Mouse (Mus musculus) cortical plate, adult 2 months (tissue): Measurements from ENCODE around the gene Mrps23. TPM values are rescaled to one million over a fixed set of nuclear protein-coding genes. Genes with fewer than 3 reads are reported as not detected.

Source experiments
- H3K27ac ChIP-seq: fragments of 200-500 bp; 2 replicates; pipeline ENCODE4 v1.5.1; 2012; ENCODE audit warnings: low read length, control low read depth, inconsistent platforms; ENCODE audit not compliant: insufficient read depth
- H3K4me1 ChIP-seq: fragments of 200-500 bp; 2 replicates; pipeline ENCODE4 v1.6.1; 2011; ENCODE audit warnings: low read length; ENCODE audit not compliant: control insufficient read depth, insufficient read depth
- H3K4me3 ChIP-seq: fragments of 200-500 bp; 2 replicates; pipeline ENCODE4 v1.5.1; 2011; ENCODE audit warnings: mild to moderate bottlenecking, low read length, control low read depth; ENCODE audit not compliant: insufficient read depth
- CTCF ChIP-seq: fragments of 200-500 bp; IDR thresholded peaks from 2 replicates; pipeline ENCODE4 v1.5.1; 2011; ENCODE audit warnings: mild to moderate bottlenecking, control low read depth, low read length; ENCODE audit not compliant: insufficient read depth; ENCODE audit errors: extremely low read depth
- POLR2A ChIP-seq: fragments of 200-500 bp; IDR thresholded peaks from 2 replicates; pipeline ENCODE4 v1.6.1; 2011; ENCODE audit warnings: mild to moderate bottlenecking, low read length, control low read depth; ENCODE audit not compliant: insufficient read depth; ENCODE audit errors: extremely low read depth
- polyA plus RNA-seq: library from polyadenylated mRNA; depleted of rRNA; stranded (reverse); fragments of >200 nt; gene quantifications from 2 replicates; pipeline ENCODE4 v1.2.3, GENCODE M21; 2012; rRNA removed

Mrps23 gene
- 68.8 and 69.7 TPM in 2 replicates for polyA plus RNA-seq

- peaks cover 4% of the 10 kb centered on the region; the same call in 1 of the 2 replicates for H3K4me1 ChIP-seq
- H3K4me3 ChIP-seq = peak within 1 kb of the TSS; percentile 70
- H3K27ac ChIP-seq = peak within 1 kb of the TSS; percentile 55
- TF ChIP-seq CTCF (peak; percentile 24; the same call in 1 of the 2 replicates), POLR2A (peak; percentile 78)
Observed at GRCm38 (mm10) chr11:88203712-88204532, at the start of gene Mrps23. Mrps23 (plus strand) TSS chr11:88204388.

GRCm38 (mm10) chr11:88154500-88154899 is 49.7 kb upstream of the Mrps23 start:
- Histone ChIP-seq H3K4me3 (no peak overlapping the region), H3K4me1 (peaks cover 5% of the 10 kb centered on the region; the same call in 1 of the 2 replicates), H3K27ac (no peak overlapping the region)
- no peak for TF ChIP-seq CTCF
- no peak for TF ChIP-seq POLR2A

- no peak for TF ChIP-seq CTCF
- TF ChIP-seq POLR2A = no peak
- H3K4me1 ChIP-seq = peaks cover 6% of the 10 kb centered on the region; the same call in 1 of the 2 replicates
- peak overlapping the region; percentile 82; the same call in 1 of the 2 replicates for H3K27ac ChIP-seq
- H3K4me3 ChIP-seq = no peak overlapping the region
Observed at GRCm38 (mm10) chr11:88155451-88155850, 48.7 kb upstream of the Mrps23 start.

- no peak overlapping the region for H3K4me3 ChIP-seq
- TF ChIP-seq POLR2A (no peak), CTCF (no peak)
- H3K27ac ChIP-seq = peak overlapping the region; percentile 82
- H3K4me1 ChIP-seq = peaks cover 6% of the 10 kb centered on the region; the same call in 1 of the 2 replicates
Observed at GRCm38 (mm10) chr11:88155998-88156397, 48.2 kb upstream of the Mrps23 start.

GRCm38 (mm10) chr11:88156403-88156802 is 47.8 kb upstream of the Mrps23 start:
- Histone ChIP-seq H3K27ac (no peak overlapping the region), H3K4me3 (no peak overlapping the region), H3K4me1 (peaks cover 6% of the 10 kb centered on the region; the same call in 1 of the 2 replicates)
- no peak for TF ChIP-seq CTCF
- no peak for TF ChIP-seq POLR2A

GRCm38 (mm10) chr11:88158842-88159246 is 45.3 kb upstream of the Mrps23 start:
- Histone ChIP-seq H3K4me1 (peaks cover 7% of the 10 kb centered on the region), H3K4me3 (no peak overlapping the region), H3K27ac (0 out of 2 replicates have a peak overlapping the region, but pooled peaks have one; percentile 23)
- no peak for TF ChIP-seq CTCF
- no peak for TF ChIP-seq POLR2A

- 0 out of 2 replicates have a peak overlapping the region, but pooled peaks have one; percentile 26 for H3K27ac ChIP-seq
- no peak overlapping the region for H3K4me3 ChIP-seq
- TF ChIP-seq CTCF (no peak), POLR2A (no peak)
- H3K4me1 ChIP-seq = peaks cover 7% of the 10 kb centered on the region
Observed at GRCm38 (mm10) chr11:88159389-88159788, 44.8 kb upstream of the Mrps23 start.

- H3K27ac ChIP-seq = no peak overlapping the region
- H3K4me1 ChIP-seq = peaks cover 6% of the 10 kb centered on the region
- H3K4me3 ChIP-seq = no peak overlapping the region
- TF ChIP-seq CTCF = no peak
- no peak for TF ChIP-seq POLR2A
Observed at GRCm38 (mm10) chr11:88160316-88160715, 43.9 kb upstream of the Mrps23 start.

GRCm38 (mm10) chr11:88161051-88161581 is 43.1 kb upstream of the Mrps23 start:
- Histone ChIP-seq H3K27ac (peak overlapping the region; percentile 90), H3K4me1 (peaks cover 3% of the 10 kb centered on the region), H3K4me3 (peak overlapping the region; percentile 46)
- TF ChIP-seq POLR2A (0 out of 2 replicates have a peak, but pooled peaks have one; percentile 23), CTCF (no peak)
